Mouse (Mus musculus) spleen, postnatal 10 days (tissue): ENCODE data around the gene Arhgap15.
A peak's percentile ranks its signal among the peaks of the same experiment; 100 is the strongest.

Experiments used
- DNase-seq, 2 experiments: peaks; one replicate each; pipeline ENCODE4 v3.0.0; 2021 to 2022; ENCODE audit warnings: low spot score in 2 of 2

The Arhgap15 gene

GRCm38 (mm10) chr2:43783759-43784735, 35.4 kb downstream of the Arhgap15 start:
- DNase-seq, result no peak

- no peak for DNase-seq
These were observed 37.5 kb downstream of the Arhgap15 start for GRCm38 (mm10) chr2:43786101-43786500.

GRCm38 (mm10) chr2:43787141-43787540, 38.5 kb downstream of the Arhgap15 start:
- DNase-seq, result no peak

GRCm38 (mm10) chr2:43788484-43788883, 39.9 kb downstream of the Arhgap15 start:
- DNase-seq, result no peak

GRCm38 (mm10) chr2:43790049-43790693, 41.5 kb downstream of the Arhgap15 start:
- DNase-seq, result no peak

GRCm38 (mm10) chr2:43791575-43791974, 43.0 kb downstream of the Arhgap15 start:
- no peak for DNase-seq

- no peak for DNase-seq
These were observed 44.5 kb downstream of the Arhgap15 start for GRCm38 (mm10) chr2:43793105-43793504.

- DNase-seq, result no peak
These were observed 46.1 kb downstream of the Arhgap15 start for GRCm38 (mm10) chr2:43794700-43795099.

GRCm38 (mm10) chr2:43796448-43796847, 47.8 kb downstream of the Arhgap15 start:
- no peak for DNase-seq

GRCm38 (mm10) chr2:43805960-43806744, 57.5 kb downstream of the Arhgap15 start:
- DNase-seq, result no peak

- no peak for DNase-seq
These were observed 67.5 kb downstream of the Arhgap15 start for GRCm38 (mm10) chr2:43815896-43816787.

GRCm38 (mm10) chr2:43816788-43817581, 68.4 kb downstream of the Arhgap15 start:
- DNase-seq, result no peak

GRCm38 (mm10) chr2:43835931-43836330, 87.3 kb downstream of the Arhgap15 start:
- DNase-seq, result no peak

GRCm38 (mm10) chr2:43841644-43842043, 93.0 kb downstream of the Arhgap15 start:
- no peak for DNase-seq

- DNase-seq, result peak in 1 of 2 experiments; percentile 21
These were observed 102.6 kb downstream of the Arhgap15 start for GRCm38 (mm10) chr2:43851195-43851594.

GRCm38 (mm10) chr2:43862709-43863108, 114.1 kb downstream of the Arhgap15 start:
- DNase-seq, result no peak

GRCm38 (mm10) chr2:43902403-43902973, 153.9 kb downstream of the Arhgap15 start:
- peak; percentile 21 to 76 for DNase-seq

- no peak for DNase-seq
These were observed 158.9 kb downstream of the Arhgap15 start for GRCm38 (mm10) chr2:43907496-43907895.

- DNase-seq, result no peak
These were observed 165.5 kb downstream of the Arhgap15 start for GRCm38 (mm10) chr2:43914104-43914503.

GRCm38 (mm10) chr2:43923863-43924340, 175.3 kb downstream of the Arhgap15 start:
- no peak for DNase-seq
